Mouse (Mus musculus): ENCODE measurements around the gene Ptpn13. TPM values are rescaled to one million over a fixed set of nuclear protein-coding genes. Genes with fewer than 3 reads are reported as not detected.

Gene Ptpn13
- total RNA-seq, 2 experiments from 2014 or later, result 8.3 to 10.8 TPM

DNA sequence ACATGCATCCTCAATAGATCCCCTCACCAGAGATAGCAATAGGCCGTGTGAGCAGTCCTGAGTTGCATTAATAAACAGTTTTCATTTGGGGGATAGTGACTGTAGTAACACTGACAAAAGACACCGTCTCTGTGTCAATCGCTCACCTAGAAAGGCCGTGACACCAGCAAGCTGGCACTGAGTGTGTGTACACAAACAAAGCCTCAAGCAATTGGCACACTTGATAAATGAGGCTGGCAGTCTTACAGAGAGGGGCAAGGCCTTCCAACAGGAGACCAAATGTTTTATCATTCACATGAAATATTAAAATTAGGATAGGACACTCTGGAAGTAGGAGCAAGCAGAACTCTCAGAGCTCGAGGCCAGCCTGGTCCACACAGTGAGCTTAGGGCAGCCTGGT, 197.3 kb downstream of the Ptpn13 start:
- DNase-seq (ENCODE audit: extremely low spot score in 1 of 2, low spot score in 1 of 2), result no peak

- DNase-seq (ENCODE audit: extremely low spot score in 1 of 2, low spot score in 1 of 2), result no peak
These were observed 199.8 kb downstream of the Ptpn13 start for GRCm38 (mm10) chr5:103624831-103625230.

DNA sequence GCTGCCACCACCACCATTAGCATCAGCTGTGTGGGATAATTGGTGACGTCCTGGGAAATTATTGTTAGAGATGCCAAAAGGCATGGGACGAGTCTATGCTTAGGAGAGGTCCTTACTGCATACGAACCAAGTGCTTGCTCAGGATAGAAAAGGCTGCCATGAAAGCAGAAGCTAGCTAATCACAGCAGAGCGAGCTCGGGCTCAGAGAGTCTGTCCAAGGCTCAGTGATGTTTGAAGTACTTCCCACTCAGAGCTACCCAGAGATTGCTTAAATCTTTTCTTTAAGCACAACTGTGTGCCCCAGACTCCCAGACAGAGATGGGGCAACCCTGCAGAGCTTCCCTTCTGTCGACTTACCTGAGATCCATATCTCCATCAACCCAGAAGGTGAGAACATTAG, 203.5 kb downstream of the Ptpn13 start:
- DNase-seq (ENCODE audit: extremely low spot score in 1 of 2, low spot score in 1 of 2), result no peak

DNA sequence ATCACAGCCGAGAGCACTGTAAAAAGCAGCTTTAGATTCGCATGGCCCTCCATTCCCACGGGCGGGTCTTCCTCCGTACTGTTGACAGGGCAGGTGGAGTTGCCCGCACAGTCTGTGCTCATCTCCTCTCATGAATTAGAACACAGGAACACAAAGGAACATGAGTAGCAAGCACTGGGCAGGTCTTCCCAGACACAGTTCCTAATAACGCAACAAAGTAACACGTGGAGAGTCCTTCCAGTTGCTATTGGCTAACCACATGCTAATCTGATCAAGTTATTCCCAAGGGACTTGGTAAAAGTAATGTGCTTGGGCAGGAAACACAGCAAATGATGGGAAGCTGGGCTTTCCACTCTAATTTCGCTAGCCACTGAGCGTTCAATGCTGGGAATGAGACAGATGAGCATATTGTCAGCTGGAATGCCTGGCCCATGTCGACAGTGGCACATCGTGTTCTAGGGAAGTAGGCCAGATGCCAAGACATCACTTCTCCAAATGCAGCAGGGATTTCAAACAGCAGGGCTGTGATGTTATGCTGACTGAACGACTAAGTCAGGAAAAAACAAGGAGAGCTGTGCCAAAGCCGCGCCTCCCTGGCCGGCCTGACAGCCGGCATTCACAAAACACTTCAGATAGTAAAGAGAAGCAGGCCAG, 204.2 kb downstream of the Ptpn13 start, which contains the start of gene Slc10a6:
TSS of gene Slc10a6 (minus strand) at position 293 of the 654 bp plus-strand sequence.
- DNase-seq (ENCODE audit: extremely low spot score in 1 of 2, low spot score in 1 of 2), result peak; percentile 22 to 47

DNA sequence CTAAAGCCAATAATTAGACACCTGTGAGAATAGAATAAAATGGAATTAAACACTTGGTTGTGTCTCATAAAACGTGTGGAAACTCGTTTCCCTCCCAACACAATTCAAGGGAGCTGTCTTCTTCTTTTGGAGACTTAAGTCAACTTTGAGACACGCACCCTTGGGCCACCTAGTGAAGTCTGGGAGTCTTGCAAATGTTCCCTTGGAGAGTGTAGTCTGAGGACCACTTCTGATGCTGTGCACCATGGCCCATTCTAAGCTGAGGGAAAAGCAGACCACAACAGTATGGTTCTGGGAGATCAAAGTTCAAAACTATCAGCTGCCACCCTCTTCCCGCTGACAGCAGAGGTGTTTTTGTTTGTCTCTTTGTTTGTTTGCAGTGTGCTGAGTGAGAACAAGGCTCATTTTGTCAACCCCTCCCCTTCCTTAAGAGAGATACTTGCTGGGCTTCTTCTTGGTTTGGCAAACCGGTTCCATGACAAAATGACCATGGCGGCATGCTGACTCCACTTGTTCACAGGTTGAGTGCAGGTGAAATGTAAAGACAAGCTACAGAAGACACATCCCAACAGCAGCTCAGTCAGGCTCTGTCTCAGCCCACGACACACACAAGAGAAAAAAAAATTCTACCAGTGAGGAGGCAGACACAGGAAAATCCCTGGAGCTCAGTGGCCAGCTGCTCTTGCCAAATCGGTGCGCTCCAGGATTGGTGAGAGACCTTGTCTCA, 205.0 kb downstream of the Ptpn13 start:
- no peak for DNase-seq (ENCODE audit: extremely low spot score in 1 of 2, low spot score in 1 of 2)

- DNase-seq (ENCODE audit: extremely low spot score in 1 of 2, low spot score in 1 of 2), result no peak
These were observed 212.2 kb downstream of the Ptpn13 start for GRCm38 (mm10) chr5:103637162-103637561.

- DNase-seq (ENCODE audit: extremely low spot score in 1 of 2, low spot score in 1 of 2), result no peak
These were observed 219.2 kb downstream of the Ptpn13 start for GRCm38 (mm10) chr5:103644167-103644566.

GRCm38 (mm10) chr5:103647320-103647719, 222.3 kb downstream of the Ptpn13 start:
- no peak for DNase-seq (ENCODE audit: extremely low spot score in 1 of 2, low spot score in 1 of 2)

Other genes starting within 250 kb of the Ptpn13 start
- 100 to 1,000 TPM; 423 to 463 TPM for gene Mapk10, start 213.9 kb upstream of the Ptpn13 start, total RNA-seq (2021)
- gene Slc10a6, start 204.2 kb downstream of the Ptpn13 start, total RNA-seq (2021), result under 1 TPM in 1 of 2 experiments, not detected in 1; 0.12 TPM
- gene 1700016H13Rik, start 230.8 kb downstream of the Ptpn13 start, total RNA-seq (2021), result not detected

Data from layer of hippocampus, postnatal 25 days (tissue).